Mouse (Mus musculus) spleen, adult 18-20 months (tissue): ENCODE data around the gene Gm8127.
"Not testable (repeated sequence)": the region's sequence is repeated elsewhere in the genome, so short reads cannot be mapped to it uniquely, and the experiment has no call there.

ENCODE experiments used
- DNase-seq, 2 experiments: peaks; one replicate each; pipeline ENCODE4 v3.0.0; 2022; ENCODE audit warnings: mixed read lengths in 2 of 2

The Gm8127 gene

GRCm38 (mm10) chr14:43293503-43293902 is at the start of gene Gm8127:
TSS of gene Gm8127 (minus strand) at chr14:43293832.
- not testable (repeated sequence) for DNase-seq

DNA sequence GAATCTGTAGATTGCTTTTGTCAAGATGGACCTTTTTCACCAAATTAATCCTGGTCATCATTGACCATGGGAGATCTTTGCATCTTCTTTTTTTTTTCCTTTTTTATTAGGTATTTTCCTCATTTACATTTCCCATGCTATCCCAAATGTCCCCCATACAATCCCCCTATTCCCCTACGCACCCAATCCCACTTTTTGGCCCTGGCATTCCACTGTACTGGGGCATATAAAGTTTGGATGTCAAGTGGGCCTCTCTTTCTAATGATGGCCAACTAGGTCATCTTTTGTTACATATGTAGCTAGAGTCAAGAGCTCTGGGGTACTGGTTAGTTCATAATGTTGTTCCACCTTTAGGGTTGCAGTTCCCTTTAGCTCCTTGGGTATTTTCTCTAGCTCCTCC is 44.0 kb upstream of the Gm8127 start:
- DNase-seq, result not testable (repeated sequence)

- not testable (repeated sequence) for DNase-seq
Observed at GRCm38 (mm10) chr14:43331362-43331880, 37.8 kb upstream of the Gm8127 start.

DNA sequence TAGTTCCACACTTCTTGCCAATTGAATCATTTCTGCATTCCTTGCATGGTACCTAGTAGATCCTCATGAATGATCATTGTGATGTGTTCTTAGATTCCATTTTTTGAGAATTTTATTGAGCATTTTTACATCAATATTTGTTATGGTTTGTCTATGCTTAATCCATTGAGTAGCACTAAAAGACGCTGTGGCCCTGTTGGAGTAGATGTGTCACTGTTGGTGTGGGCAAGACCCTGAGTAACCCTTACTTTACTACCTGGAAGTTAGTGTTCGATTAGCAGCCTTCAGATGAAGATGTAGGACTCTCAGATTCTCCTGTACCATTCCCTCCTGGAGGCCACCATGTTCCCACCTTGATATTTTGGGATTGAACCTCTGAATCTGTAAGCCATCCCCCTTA is 35.0 kb upstream of the Gm8127 start:
- not testable (repeated sequence) for DNase-seq

GRCm38 (mm10) chr14:43319516-43319915 is 25.9 kb upstream of the Gm8127 start:
- DNase-seq, result not testable (repeated sequence)

DNA sequence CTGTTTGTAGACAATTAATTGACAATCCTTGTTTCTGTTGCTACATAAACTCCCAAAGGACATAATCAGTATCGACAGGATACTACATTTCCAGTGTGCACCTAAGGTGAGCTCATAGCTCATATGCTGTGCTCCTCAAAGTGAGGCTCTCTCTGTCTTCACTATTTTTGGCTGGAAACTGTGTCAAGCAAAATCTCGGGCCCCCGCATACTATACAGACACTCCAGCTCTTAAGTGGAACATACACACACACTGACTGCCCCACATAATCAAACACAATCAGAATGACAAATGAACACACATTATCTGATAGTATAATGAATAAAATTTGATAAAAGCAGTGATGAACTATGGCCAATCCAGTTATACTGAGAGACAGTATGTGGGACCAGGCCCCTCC is 15.0 kb downstream of the Gm8127 start:
- DNase-seq, result not testable (repeated sequence)

- DNase-seq, result not testable (repeated sequence)
Observed at GRCm38 (mm10) chr14:43278146-43278545, 15.5 kb downstream of the Gm8127 start.

DNA sequence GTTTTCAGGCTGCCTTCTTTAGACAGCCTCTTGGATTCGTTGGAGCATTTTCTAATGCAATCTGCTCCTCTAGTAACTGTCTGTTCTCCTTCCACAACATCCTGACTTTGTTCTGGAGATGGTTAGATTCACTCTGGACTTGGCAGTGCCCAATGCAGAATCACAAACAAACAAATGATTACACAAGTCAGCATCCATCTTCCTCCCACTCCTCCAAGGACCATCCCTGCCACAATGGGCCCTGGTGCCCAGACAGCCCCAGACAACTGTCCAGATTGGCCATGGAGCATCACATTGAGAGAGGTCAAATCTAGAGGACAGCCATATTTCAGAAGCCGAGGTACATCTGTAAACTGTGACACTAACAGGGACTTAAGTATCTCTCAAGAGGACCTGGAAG is 16.2 kb downstream of the Gm8127 start:
- not testable (repeated sequence) for DNase-seq

DNA sequence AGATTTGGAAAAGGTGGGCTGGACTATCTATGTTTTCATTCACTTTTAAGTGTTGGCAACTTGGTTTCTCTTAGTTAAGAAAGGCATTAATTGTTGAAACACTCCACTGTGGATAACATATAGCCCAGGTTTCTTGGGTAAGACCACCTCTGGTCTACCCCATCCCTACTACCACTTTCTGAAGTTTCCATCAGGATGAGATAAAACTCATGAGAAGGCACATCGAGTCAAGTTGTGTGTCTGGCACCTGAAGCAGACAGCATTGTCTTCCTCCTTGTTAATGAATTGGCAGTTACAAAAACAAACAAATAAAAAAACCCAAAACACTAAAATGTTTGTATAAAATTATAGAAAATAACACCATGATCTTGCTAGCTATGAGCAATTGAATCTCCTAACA is 17.9 kb downstream of the Gm8127 start:
- not testable (repeated sequence) for DNase-seq

GRCm38 (mm10) chr14:43274986-43275511 is 18.6 kb downstream of the Gm8127 start, which contains the start of gene Gm9732:
TSS of gene Gm9732 (plus strand) at chr14:43275036.
- peak in 1 of 2 experiments; percentile 35 for DNase-seq

GRCm38 (mm10) chr14:43273161-43273560 is 20.5 kb downstream of the Gm8127 start:
- DNase-seq, result not testable (repeated sequence)

GRCm38 (mm10) chr14:43269211-43269610 is 24.4 kb downstream of the Gm8127 start:
- DNase-seq, result not testable (repeated sequence)

GRCm38 (mm10) chr14:43268521-43269084 is 25.0 kb downstream of the Gm8127 start:
- not testable (repeated sequence) for DNase-seq

GRCm38 (mm10) chr14:43263421-43263820 is 30.2 kb downstream of the Gm8127 start:
- DNase-seq, result not testable (repeated sequence)

GRCm38 (mm10) chr14:43258349-43258748 is 35.3 kb downstream of the Gm8127 start, which contains the start of gene Gm8126:
TSS of gene Gm8126 (plus strand) at chr14:43258649.
- not testable (repeated sequence) for DNase-seq

GRCm38 (mm10) chr14:43256511-43256910 is 37.1 kb downstream of the Gm8127 start:
- DNase-seq, result not testable (repeated sequence)

- not testable (repeated sequence) for DNase-seq
Observed at GRCm38 (mm10) chr14:43250549-43251253, 42.9 kb downstream of the Gm8127 start.

- DNase-seq, result peak in 1 of 2 experiments; percentile 18
Observed at GRCm38 (mm10) chr14:43249611-43250170, 43.9 kb downstream of the Gm8127 start.
